Mouse (Mus musculus) midbrain, embryonic 15.5 days (tissue): Measurements from ENCODE around the gene Ndrg3. TPM values are rescaled to one million over a fixed set of nuclear protein-coding genes. Genes with fewer than 3 reads are reported as not detected.
"Not testable (repeated sequence)": the region's sequence is repeated elsewhere in the genome, so short reads cannot be mapped to it uniquely, and the experiment has no call there.

Source experiments
- ATAC-seq: fragments of 200-750 bp; cut with Nextera tagmentation; replicated peaks from 2 replicates; pipeline ENCODE4 v1.8.0; 2017; ENCODE audit warnings: moderate TSS enrichment
- H3K27ac ChIP-seq: fragments of 300-500 bp; sonication (generic); 2 replicates; pipeline ENCODE4 v1.5.1; 2015; ENCODE audit warnings: mild to moderate bottlenecking, inconsistent platforms
- H3K27me3 ChIP-seq: fragments of 300-500 bp; sonication (generic); replicated peaks from 2 replicates; pipeline ENCODE4 v1.6.1; 2015; ENCODE audit warnings: inconsistent platforms
- H3K36me3 ChIP-seq: fragments of 300-500 bp; sonication (generic); replicated peaks from 2 replicates; pipeline ENCODE4 v1.6.1; 2015; ENCODE audit warnings: inconsistent platforms
- H3K4me1 ChIP-seq: fragments of 300-500 bp; sonication (generic); 2 replicates; pipeline ENCODE4 v1.6.1; 2015; ENCODE audit warnings: inconsistent platforms
- H3K4me2 ChIP-seq: fragments of 300-500 bp; sonication (generic); 2 replicates; pipeline ENCODE4 v1.6.1; 2015; ENCODE audit warnings: inconsistent platforms, mild to moderate bottlenecking, moderate library complexity
- H3K4me3 ChIP-seq: fragments of 300-500 bp; sonication (generic); 2 replicates; pipeline ENCODE4 v1.5.1; 2015; ENCODE audit warnings: mild to moderate bottlenecking, inconsistent platforms
- H3K9ac ChIP-seq: fragments of 300-500 bp; sonication (generic); 2 replicates; pipeline ENCODE4 v1.6.1; 2015; ENCODE audit warnings: mild to moderate bottlenecking, inconsistent platforms
- H3K9me3 ChIP-seq: fragments of 300-500 bp; sonication (generic); 2 replicates; pipeline ENCODE4 v1.6.1; 2016; ENCODE audit warnings: inconsistent platforms
- WGBS: fragments of 180-500 bp; shearing (Covaris S2); methylation state at CpG from one replicate; pipeline ENCODE4 v1.1.7; 2015; ENCODE audit warnings: mixed read lengths; 5-methylcytosine and 5-hydroxymethylcytosine counted together
- polyA plus RNA-seq: library from polyadenylated mRNA; unstranded; fragments of >200 nt; fragmentation: Nextera tagmentation; extraction: Ambion mirVana; gene quantifications from 2 replicates; pipeline ENCODE4 v1.2.1, GENCODE M21; 2015

Ndrg3 gene
- polyA plus RNA-seq, 1 experiment from 2014 or later: 136 TPM

- no peak for ATAC-seq
- H3K4me2 ChIP-seq: no peak overlapping the region
- H3K36me3 ChIP-seq: no peaks in the 10 kb centered on the region
- no peaks in the 10 kb centered on the region for H3K9me3 ChIP-seq
- H3K4me3 ChIP-seq: no peak overlapping the region
- H3K27ac ChIP-seq: no peak overlapping the region
- H3K9ac ChIP-seq: no peak overlapping the region
- H3K4me1 ChIP-seq: no peaks in the 10 kb centered on the region
- WGBS: 74% methylated on average over 7 of the region's 7 CpGs
- H3K27me3 ChIP-seq: no peaks in the 10 kb centered on the region
Observed at GRCm38 (mm10) chr2:156956306-156956705, 35.5 kb downstream of the Ndrg3 start.

GRCm38 (mm10) chr2:156954463-156954862, 37.4 kb downstream of the Ndrg3 start:
- Histone ChIP-seq H3K4me1 (no peaks in the 10 kb centered on the region), H3K36me3 (no peaks in the 10 kb centered on the region), H3K9ac (no peak overlapping the region), H3K27ac (no peak overlapping the region), H3K4me3 (no peak overlapping the region), H3K27me3 (no peaks in the 10 kb centered on the region), H3K9me3 (no peaks in the 10 kb centered on the region), H3K4me2 (no peak overlapping the region)
- ATAC-seq: no peak
- 93% methylated on average over 5 of the region's 5 CpGs for WGBS

- ATAC-seq: no peak
- no peaks in the 10 kb centered on the region for H3K4me1 ChIP-seq
Observed at GRCm38 (mm10) chr2:156951301-156952094, 40.4 kb downstream of the Ndrg3 start.

GRCm38 (mm10) chr2:156950816-156951215, 41.0 kb downstream of the Ndrg3 start:
- Histone ChIP-seq H3K27ac (no peak overlapping the region), H3K36me3 (peaks cover 20% of the 10 kb centered on the region; the same call in 1 of the 2 replicates), H3K27me3 (no peaks in the 10 kb centered on the region), H3K9ac (no peak overlapping the region), H3K9me3 (no peaks in the 10 kb centered on the region), H3K4me3 (no peak overlapping the region), H3K4me2 (no peak overlapping the region), H3K4me1 (no peaks in the 10 kb centered on the region)
- ATAC-seq: no peak
- 94% methylated on average over 3 of the region's 3 CpGs for WGBS

More at GRCm38 (mm10) chr2:156951301-156952094, 40.4 kb downstream of the Ndrg3 start:
- Histone ChIP-seq H3K4me3 (no peak overlapping the region), H3K36me3 (peaks cover 15% of the 10 kb centered on the region; the same call in 1 of the 2 replicates), H3K27me3 (no peaks in the 10 kb centered on the region), H3K4me2 (no peak overlapping the region), H3K27ac (no peak overlapping the region), H3K9me3 (no peaks in the 10 kb centered on the region), H3K9ac (no peak overlapping the region)
- 89% methylated on average over 10 of the region's 10 CpGs for WGBS

GRCm38 (mm10) chr2:156941523-156941922, 50.3 kb downstream of the Ndrg3 start:
- H3K4me3 ChIP-seq, ATAC-seq: not testable (repeated sequence)
- 89% methylated on average over 9 of the region's 9 CpGs for WGBS

GRCm38 (mm10) chr2:156939926-156940325, 51.9 kb downstream of the Ndrg3 start:
- not testable (repeated sequence) for H3K4me3 ChIP-seq, H3K27me3 ChIP-seq, H3K9ac ChIP-seq, H3K4me2 ChIP-seq, H3K9me3 ChIP-seq, ATAC-seq, H3K27ac ChIP-seq, H3K4me1 ChIP-seq
- H3K36me3 ChIP-seq: peaks cover 24% of the 10 kb centered on the region; the same call in 1 of the 2 replicates
- WGBS: 63% methylated on average over 6 of the region's 6 CpGs

More at GRCm38 (mm10) chr2:156941523-156941922, 50.3 kb downstream of the Ndrg3 start:
- H3K4me1 ChIP-seq, H3K9me3 ChIP-seq, H3K27ac ChIP-seq, H3K27me3 ChIP-seq, H3K9ac ChIP-seq, H3K4me2 ChIP-seq: not testable (repeated sequence)
- H3K36me3 ChIP-seq: peaks cover 29% of the 10 kb centered on the region; the same call in 1 of the 2 replicates

- Histone ChIP-seq H3K4me2 (no peak overlapping the region), H3K27ac (no peak overlapping the region), H3K9ac (no peak overlapping the region), H3K4me3 (no peak overlapping the region), H3K36me3 (peaks cover 19% of the 10 kb centered on the region; the same call in 1 of the 2 replicates), H3K4me1 (no peaks in the 10 kb centered on the region), H3K9me3 (no peaks in the 10 kb centered on the region), H3K27me3 (no peaks in the 10 kb centered on the region)
- WGBS: 82% methylated on average over 2 of the region's 2 CpGs
- ATAC-seq: no peak
Observed at GRCm38 (mm10) chr2:156937795-156938194, 54.1 kb downstream of the Ndrg3 start.

- no peak for ATAC-seq
- H3K4me3 ChIP-seq: no peak overlapping the region
Observed at GRCm38 (mm10) chr2:156935005-156935404, 56.9 kb downstream of the Ndrg3 start.

GRCm38 (mm10) chr2:156933426-156933825, 58.4 kb downstream of the Ndrg3 start:
- ATAC-seq: no peak
- Histone ChIP-seq H3K4me1 (no peaks in the 10 kb centered on the region), H3K27me3 (no peaks in the 10 kb centered on the region), H3K9ac (no peak overlapping the region), H3K4me3 (no peak overlapping the region), H3K4me2 (no peak overlapping the region), H3K36me3 (peaks cover 16% of the 10 kb centered on the region), H3K27ac (no peak overlapping the region), H3K9me3 (no peaks in the 10 kb centered on the region)
- whole genome bisulfite sequencing: 85% methylated on average over 1 of the region's 1 CpGs

More at GRCm38 (mm10) chr2:156935005-156935404, 56.9 kb downstream of the Ndrg3 start:
- no peak overlapping the region for H3K9ac ChIP-seq
- H3K9me3 ChIP-seq: no peaks in the 10 kb centered on the region
- H3K36me3 ChIP-seq: peaks cover 19% of the 10 kb centered on the region; the same call in 1 of the 2 replicates
- 85% methylated on average over 6 of the region's 6 CpGs for WGBS
- H3K4me2 ChIP-seq: no peak overlapping the region
- no peaks in the 10 kb centered on the region for H3K4me1 ChIP-seq
- H3K27ac ChIP-seq: no peak overlapping the region
- H3K27me3 ChIP-seq: no peaks in the 10 kb centered on the region

GRCm38 (mm10) chr2:156931421-156931820, 60.4 kb downstream of the Ndrg3 start:
- Histone ChIP-seq H3K4me2 (no peak overlapping the region), H3K9me3 (no peaks in the 10 kb centered on the region), H3K9ac (no peak overlapping the region), H3K36me3 (peaks cover 3% of the 10 kb centered on the region), H3K4me3 (no peak overlapping the region), H3K27ac (no peak overlapping the region), H3K27me3 (no peaks in the 10 kb centered on the region), H3K4me1 (no peaks in the 10 kb centered on the region)
- ATAC-seq: no peak
- 97% methylated on average over 2 of the region's 2 CpGs for WGBS

GRCm38 (mm10) chr2:156930549-156930948, 61.3 kb downstream of the Ndrg3 start:
- Histone ChIP-seq H3K9ac (no peak overlapping the region), H3K4me1 (no peaks in the 10 kb centered on the region), H3K9me3 (no peaks in the 10 kb centered on the region), H3K4me2 (no peak overlapping the region), H3K27me3 (no peaks in the 10 kb centered on the region), H3K4me3 (no peak overlapping the region), H3K36me3 (peaks cover 3% of the 10 kb centered on the region), H3K27ac (no peak overlapping the region)
- 93% methylated on average over 6 of the region's 6 CpGs for WGBS
- no peak for ATAC-seq

GRCm38 (mm10) chr2:156929519-156930120, 62.2 kb downstream of the Ndrg3 start:
- Histone ChIP-seq H3K9me3 (no peaks in the 10 kb centered on the region), H3K4me3 (no peak overlapping the region), H3K27ac (no peak overlapping the region), H3K27me3 (no peaks in the 10 kb centered on the region), H3K9ac (no peak overlapping the region), H3K4me2 (no peak overlapping the region), H3K36me3 (peaks cover 3% of the 10 kb centered on the region), H3K4me1 (no peaks in the 10 kb centered on the region)
- WGBS: 65% methylated on average over 11 of the region's 11 CpGs
- no peak for ATAC-seq
